Mouse (Mus musculus): ENCODE results near the gene Akr1b3. TPM values are rescaled to one million over a fixed set of nuclear protein-coding genes. Genes with fewer than 3 reads are reported as not detected.

Akr1b3 gene
- polyA plus RNA-seq, 1 experiment: 281 TPM

DNA sequence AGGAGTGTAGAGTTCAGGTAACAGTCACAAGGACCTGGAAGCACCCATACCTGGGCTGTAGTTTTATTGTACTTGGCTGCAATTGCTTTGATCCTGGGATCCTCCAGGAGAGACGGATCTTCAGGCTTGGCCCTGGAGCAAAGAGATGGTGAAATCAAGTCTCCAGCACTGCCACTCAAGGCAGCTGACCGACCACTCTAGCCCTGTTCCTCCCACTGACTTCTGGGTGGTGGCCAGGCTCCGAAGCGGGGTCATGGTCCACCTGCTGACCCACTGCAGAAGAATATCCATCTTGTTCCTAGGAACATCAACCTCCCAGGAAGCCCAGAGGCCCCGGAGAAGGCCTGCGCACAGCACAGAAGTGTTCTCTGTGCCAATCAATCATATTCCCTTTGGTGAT, 7.8 kb downstream of the Akr1b3 start:
- Histone ChIP-seq H3K4me1 (replicated peaks; ENCODE audit: control insufficient read depth, insufficient read depth, low read length) (no peaks in the 10 kb centered on the region), H3K36me3 (ENCODE audit: control insufficient read depth, insufficient read depth, low read length) (peaks cover 51% of the 10 kb centered on the region), H3K4me3 (ENCODE audit: control insufficient read depth, insufficient read depth, low read length) (no peak overlapping the region), H3K27ac (ENCODE audit: control insufficient read depth, insufficient read depth, low read length) (no peak overlapping the region), H3K27me3 (ENCODE audit: control insufficient read depth, insufficient read depth, low read length) (no peaks in the 10 kb centered on the region)
- no peak for DNase-seq
- no peak for TF ChIP-seq CTCF (IDR thresholded peaks at IDR 0.05; ENCODE audit: borderline replicate concordance, control insufficient read depth, extremely low read depth, insufficient read depth, low read length, poor library complexity)
- no peak for TF ChIP-seq POLR2A (IDR thresholded peaks at IDR 0.05; ENCODE audit: control insufficient read depth, extremely low read depth, insufficient read depth, low read length, poor library complexity)
- WGBS: 97% methylated on average over 6 of the region's 6 CpGs

DNA sequence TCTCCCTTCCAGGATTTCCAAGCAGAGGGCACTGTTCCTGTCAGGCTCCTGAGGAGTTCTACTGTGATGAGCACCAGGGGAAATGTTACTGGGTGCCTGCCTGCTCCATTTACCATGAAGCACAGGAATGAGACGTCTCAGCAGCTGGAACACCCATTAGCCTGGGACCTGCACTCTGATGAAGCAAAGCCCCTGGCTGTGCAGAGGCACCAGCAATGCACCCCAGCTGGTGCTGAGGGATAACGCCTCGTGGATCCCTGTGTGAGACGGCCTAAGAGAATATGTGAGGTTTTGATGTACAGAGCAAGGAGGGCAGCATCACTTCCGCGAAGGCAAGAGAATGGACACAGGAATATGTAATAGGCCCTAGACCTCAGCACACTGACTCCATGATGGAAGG, 10.5 kb downstream of the Akr1b3 start:
- peaks cover 47% of the 10 kb centered on the region for H3K36me3 ChIP-seq (ENCODE audit: control insufficient read depth, insufficient read depth, low read length)
- TF ChIP-seq CTCF (IDR thresholded peaks at IDR 0.05; ENCODE audit: borderline replicate concordance, control insufficient read depth, extremely low read depth, insufficient read depth, low read length, poor library complexity): no peak
- no peak for TF ChIP-seq POLR2A (IDR thresholded peaks at IDR 0.05; ENCODE audit: control insufficient read depth, extremely low read depth, insufficient read depth, low read length, poor library complexity)
- no peak overlapping the region for H3K4me3 ChIP-seq (ENCODE audit: control insufficient read depth, insufficient read depth, low read length)
- no peak overlapping the region for H3K27ac ChIP-seq (ENCODE audit: control insufficient read depth, insufficient read depth, low read length)
- 96% methylated on average over 6 of the region's 6 CpGs for WGBS
- no peaks in the 10 kb centered on the region for H3K27me3 ChIP-seq (ENCODE audit: control insufficient read depth, insufficient read depth, low read length)
- no peaks in the 10 kb centered on the region for H3K4me1 ChIP-seq (replicated peaks; ENCODE audit: control insufficient read depth, insufficient read depth, low read length)
- no peak for DNase-seq

DNA sequence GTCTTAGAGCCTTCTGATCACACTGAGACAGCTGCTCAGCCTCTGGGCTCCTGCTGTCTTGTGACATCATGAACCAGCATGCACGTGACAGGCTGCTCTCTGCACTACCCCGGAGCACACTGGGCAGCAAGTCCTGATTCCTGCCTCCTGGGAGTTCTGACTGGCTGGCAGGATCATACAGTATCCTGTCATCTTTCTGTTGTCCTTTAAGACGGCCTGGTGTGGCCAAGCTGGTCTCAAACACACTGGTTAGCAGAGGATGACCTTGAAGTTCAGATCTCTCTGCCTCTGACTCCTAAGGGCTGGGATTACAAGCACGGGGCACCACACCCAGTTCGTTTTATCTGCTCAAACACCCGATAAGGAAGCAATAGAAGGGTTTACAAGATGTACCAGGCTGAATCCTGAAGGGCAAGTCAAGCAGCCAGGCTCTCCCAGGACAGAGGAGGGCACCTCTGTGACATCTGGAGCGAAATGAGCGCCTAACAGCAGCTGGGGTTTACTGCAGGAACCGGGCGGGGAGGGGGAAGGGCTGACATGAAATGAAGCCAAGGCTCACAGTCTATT, 12.5 kb downstream of the Akr1b3 start:
- no peak overlapping the region for H3K27ac ChIP-seq (ENCODE audit: control insufficient read depth, insufficient read depth, low read length)
- no peaks in the 10 kb centered on the region for H3K27me3 ChIP-seq (ENCODE audit: control insufficient read depth, insufficient read depth, low read length)
- TF ChIP-seq CTCF (IDR thresholded peaks at IDR 0.05; ENCODE audit: borderline replicate concordance, control insufficient read depth, extremely low read depth, insufficient read depth, low read length, poor library complexity) (no peak), POLR2A (IDR thresholded peaks at IDR 0.05; ENCODE audit: control insufficient read depth, extremely low read depth, insufficient read depth, low read length, poor library complexity) (no peak)
- no peak for DNase-seq
- H3K36me3 ChIP-seq (ENCODE audit: control insufficient read depth, insufficient read depth, low read length): peaks cover 28% of the 10 kb centered on the region
- H3K4me3 ChIP-seq (ENCODE audit: control insufficient read depth, insufficient read depth, low read length): no peak overlapping the region
- WGBS: 92% methylated on average over 10 of the region's 10 CpGs
- H3K4me1 ChIP-seq (replicated peaks; ENCODE audit: control insufficient read depth, insufficient read depth, low read length): no peaks in the 10 kb centered on the region

DNA sequence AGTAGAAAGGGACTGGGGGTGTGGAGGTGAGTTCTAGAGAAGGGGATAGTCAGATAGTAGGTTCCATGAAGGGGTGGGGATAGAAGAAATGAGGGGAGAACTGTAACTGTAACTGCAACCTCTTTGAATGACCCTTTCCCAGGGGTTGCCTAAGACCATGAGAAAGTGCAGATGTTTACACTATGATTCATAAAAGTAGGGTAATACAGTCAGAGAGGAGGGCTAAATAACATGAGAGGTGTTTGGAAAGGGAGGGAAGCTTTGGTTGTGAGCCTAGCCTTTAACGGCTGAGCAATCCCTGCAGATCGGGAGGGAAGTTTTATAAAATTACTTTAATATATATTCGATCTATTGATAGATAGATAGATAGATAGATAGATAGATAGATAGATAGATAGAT, 20.2 kb downstream of the Akr1b3 start:
- 95% methylated on average over 3 of the region's 3 CpGs for WGBS
- no peak overlapping the region for H3K4me3 ChIP-seq (ENCODE audit: control insufficient read depth, insufficient read depth, low read length)
- no peak for DNase-seq
- no peaks in the 10 kb centered on the region for H3K27me3 ChIP-seq (ENCODE audit: control insufficient read depth, insufficient read depth, low read length)
- peaks cover 2% of the 10 kb centered on the region; the same call in 1 of the 2 replicates for H3K4me1 ChIP-seq (replicated peaks; ENCODE audit: control insufficient read depth, insufficient read depth, low read length)
- TF ChIP-seq POLR2A (IDR thresholded peaks at IDR 0.05; ENCODE audit: control insufficient read depth, extremely low read depth, insufficient read depth, low read length, poor library complexity): no peak
- no peak for TF ChIP-seq CTCF (IDR thresholded peaks at IDR 0.05; ENCODE audit: borderline replicate concordance, control insufficient read depth, extremely low read depth, insufficient read depth, low read length, poor library complexity)
- no peaks in the 10 kb centered on the region for H3K36me3 ChIP-seq (ENCODE audit: control insufficient read depth, insufficient read depth, low read length)
- H3K27ac ChIP-seq (ENCODE audit: control insufficient read depth, insufficient read depth, low read length): no peak overlapping the region

DNA sequence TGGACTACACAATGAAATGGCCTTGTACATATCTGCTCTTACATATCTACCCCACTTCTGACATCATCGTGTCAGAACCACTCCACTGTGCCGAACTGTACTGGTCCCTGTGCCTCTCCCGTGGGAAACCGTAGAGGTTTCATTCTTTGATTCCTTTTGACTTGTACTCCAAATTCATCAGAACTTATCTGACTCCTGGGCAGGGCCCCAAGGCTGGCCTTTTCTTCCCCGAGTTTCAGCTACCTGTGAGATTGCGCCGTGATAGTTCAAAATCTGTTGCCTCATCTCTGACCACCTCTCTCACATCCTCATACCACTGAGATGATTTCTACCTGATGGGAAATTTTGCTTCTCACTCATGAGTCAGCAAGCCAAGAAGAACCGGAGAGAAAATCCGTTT, 21.8 kb downstream of the Akr1b3 start:
- H3K27me3 ChIP-seq (ENCODE audit: control insufficient read depth, insufficient read depth, low read length): no peaks in the 10 kb centered on the region
- TF ChIP-seq CTCF (IDR thresholded peaks at IDR 0.05; ENCODE audit: borderline replicate concordance, control insufficient read depth, extremely low read depth, insufficient read depth, low read length, poor library complexity): no peak
- no peak for TF ChIP-seq POLR2A (IDR thresholded peaks at IDR 0.05; ENCODE audit: control insufficient read depth, extremely low read depth, insufficient read depth, low read length, poor library complexity)

DNA sequence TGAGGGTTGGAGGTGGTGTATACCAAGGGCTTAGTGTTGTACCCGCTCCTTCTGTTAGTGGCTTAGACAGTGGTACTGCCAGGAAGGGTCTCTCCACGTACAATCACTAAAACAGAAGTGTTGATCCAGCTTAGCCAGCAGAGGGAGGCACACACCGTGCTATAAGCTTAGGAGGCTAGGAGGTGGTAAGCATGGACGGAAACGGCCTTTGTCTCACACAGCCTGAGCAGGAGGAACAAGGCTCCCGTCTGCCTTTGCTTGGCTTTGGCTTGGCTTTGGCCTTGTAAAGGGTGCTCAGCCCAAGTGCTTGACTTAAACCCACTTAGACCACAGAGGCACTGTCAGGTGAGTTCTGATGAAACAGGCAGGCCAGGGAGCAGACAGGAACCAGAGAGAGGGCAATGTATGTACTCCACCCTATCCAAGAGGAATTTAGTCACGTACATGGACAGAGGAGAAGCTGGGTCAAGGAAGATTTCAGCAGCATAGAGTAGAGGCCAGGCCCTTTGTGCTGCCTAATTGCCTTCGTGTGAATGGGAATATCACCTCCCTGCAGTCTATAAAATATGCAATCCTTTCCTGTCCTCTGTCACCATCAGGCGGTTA, 24.3 kb downstream of the Akr1b3 start:
- peak; percentile 86 for DNase-seq
- Histone ChIP-seq H3K27me3 (ENCODE audit: control insufficient read depth, insufficient read depth, low read length) (no peaks in the 10 kb centered on the region), H3K36me3 (ENCODE audit: control insufficient read depth, insufficient read depth, low read length) (no peaks in the 10 kb centered on the region), H3K4me1 (replicated peaks; ENCODE audit: control insufficient read depth, insufficient read depth, low read length) (peaks cover 2% of the 10 kb centered on the region; the same call in 1 of the 2 replicates), H3K4me3 (ENCODE audit: control insufficient read depth, insufficient read depth, low read length) (no peak overlapping the region), H3K27ac (ENCODE audit: control insufficient read depth, insufficient read depth, low read length) (no peak overlapping the region)
- 32% methylated on average over 9 of the region's 9 CpGs for WGBS
- TF ChIP-seq CTCF (IDR thresholded peaks at IDR 0.05; ENCODE audit: borderline replicate concordance, control insufficient read depth, extremely low read depth, insufficient read depth, low read length, poor library complexity) (peak; percentile 65; the same call in 1 of the 2 replicates), POLR2A (IDR thresholded peaks at IDR 0.05; ENCODE audit: control insufficient read depth, extremely low read depth, insufficient read depth, low read length, poor library complexity) (no peak)

More for the DNA sequence above, 21.8 kb downstream of the Akr1b3 start:
- no peak overlapping the region for H3K4me3 ChIP-seq (ENCODE audit: control insufficient read depth, insufficient read depth, low read length)
- peaks cover 2% of the 10 kb centered on the region; the same call in 1 of the 2 replicates for H3K4me1 ChIP-seq (replicated peaks; ENCODE audit: control insufficient read depth, insufficient read depth, low read length)
- H3K36me3 ChIP-seq (ENCODE audit: control insufficient read depth, insufficient read depth, low read length): no peaks in the 10 kb centered on the region
- 97% methylated on average over 9 of the region's 9 CpGs for WGBS
- H3K27ac ChIP-seq (ENCODE audit: control insufficient read depth, insufficient read depth, low read length): no peak overlapping the region; the same call in 1 of the 2 replicates
- DNase-seq: no peak

Measured in thymus, adult 2 months (tissue).